Mouse (Mus musculus): ENCODE data around the gene Eif2b5. TPM values are rescaled to one million over a fixed set of nuclear protein-coding genes. Genes with fewer than 3 reads are reported as not detected.

The Eif2b5 gene
- polyA plus RNA-seq, 1 experiment, result 94.0 TPM

DNA sequence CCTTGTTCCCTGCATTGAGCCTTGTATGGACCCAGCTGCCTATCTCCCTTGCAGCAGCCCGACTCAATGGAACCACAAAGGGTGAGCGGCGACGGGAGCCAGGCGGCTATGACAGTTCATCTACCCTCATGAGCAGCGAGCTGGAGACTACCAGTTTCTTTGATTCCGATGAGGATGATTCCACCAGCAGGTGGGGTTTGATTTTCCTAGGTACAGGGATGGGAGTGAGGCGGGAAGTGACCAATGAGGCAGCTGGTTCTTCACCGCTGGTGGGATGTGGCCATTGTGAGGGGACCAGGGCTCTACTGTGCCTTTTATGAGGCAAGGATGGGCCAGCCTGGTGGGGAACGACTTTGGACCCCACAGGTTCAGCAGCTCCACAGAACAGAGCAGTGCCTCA is 25.3 kb downstream of the Eif2b5 start:
- no peaks in the 10 kb centered on the region for H3K27me3 ChIP-seq (ENCODE audit: control insufficient read depth, insufficient read depth, low read length, poor library complexity, severe bottlenecking)
- H3K4me1 ChIP-seq (ENCODE audit: control insufficient read depth, insufficient read depth, low read length), result no peaks in the 10 kb centered on the region
- no peaks in the 10 kb centered on the region for H3K9me3 ChIP-seq (replicated peaks; ENCODE audit: control insufficient read depth, insufficient read depth, low read length, poor library complexity, severe bottlenecking)
- peak overlapping the region; percentile 24 for H3K4me3 ChIP-seq (ENCODE audit: low read depth, low read length)
- TF ChIP-seq EP300 (IDR thresholded peaks at IDR 0.05; ENCODE audit: insufficient read depth, low read depth, low read length) (no peak), CTCF (IDR thresholded peaks at IDR 0.05; ENCODE audit: low read depth, low read length) (no peak), POLR2A (IDR thresholded peaks at IDR 0.05; ENCODE audit: insufficient read depth, low read length) (no peak)
- H3K9ac ChIP-seq (ENCODE audit: low read depth, poor library complexity, severe bottlenecking), result no peak overlapping the region
- peaks cover 16% of the 10 kb centered on the region; the same call in 1 of the 2 replicates for H3K36me3 ChIP-seq (ENCODE audit: control insufficient read depth, insufficient read depth, low read length, poor library complexity, severe bottlenecking)
- no peak overlapping the region for H3K27ac ChIP-seq (ENCODE audit: insufficient read depth, low read length)

DNA sequence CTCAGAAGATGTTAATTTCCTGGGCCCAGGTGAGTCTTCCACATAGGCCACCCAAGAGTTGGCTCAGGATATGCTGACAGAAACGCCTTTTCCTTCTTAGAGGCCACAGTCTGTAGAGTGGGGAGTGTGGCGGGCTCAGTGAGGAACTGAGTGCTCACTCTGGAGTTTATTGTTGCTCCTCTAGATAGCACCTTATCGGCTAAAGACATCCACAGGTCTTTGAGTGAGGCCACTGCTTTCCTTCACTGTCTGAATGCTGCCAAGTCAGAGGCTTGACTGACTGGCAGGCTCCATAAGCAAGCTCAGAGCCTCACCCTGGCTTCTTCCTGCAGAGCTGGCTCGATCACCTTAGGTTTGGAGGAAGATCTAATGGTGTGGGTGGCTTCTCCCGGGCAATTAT is 30.2 kb downstream of the Eif2b5 start:
- H3K9ac ChIP-seq (ENCODE audit: low read depth, poor library complexity, severe bottlenecking), result no peak overlapping the region

DNA sequence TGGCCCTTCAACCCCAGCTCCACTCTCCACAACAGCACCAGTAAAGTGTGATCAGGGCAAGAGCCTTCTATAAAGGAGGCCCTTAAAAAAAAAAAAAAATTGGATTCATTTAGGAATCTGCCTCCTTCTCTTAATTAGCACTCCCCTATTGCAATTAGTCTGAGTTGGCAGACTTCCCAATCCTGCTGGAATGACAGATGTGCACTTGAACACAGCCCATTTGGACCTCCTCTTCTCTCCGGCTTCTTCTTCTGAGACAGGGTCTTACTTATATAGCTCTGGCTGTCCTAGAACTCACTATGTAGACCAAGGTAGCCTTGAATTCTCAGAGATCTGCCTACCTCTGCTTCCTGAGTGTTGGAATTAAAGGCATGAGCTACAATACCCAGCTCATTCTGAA is 30.8 kb downstream of the Eif2b5 start:
- Histone ChIP-seq H3K4me1 (ENCODE audit: control insufficient read depth, insufficient read depth, low read length) (no peaks in the 10 kb centered on the region), H3K9ac (ENCODE audit: low read depth, poor library complexity, severe bottlenecking) (no peak overlapping the region), H3K36me3 (ENCODE audit: control insufficient read depth, insufficient read depth, low read length, poor library complexity, severe bottlenecking) (peaks cover 16% of the 10 kb centered on the region; the same call in 1 of the 2 replicates), H3K9me3 (replicated peaks; ENCODE audit: control insufficient read depth, insufficient read depth, low read length, poor library complexity, severe bottlenecking) (no peaks in the 10 kb centered on the region), H3K27ac (ENCODE audit: insufficient read depth, low read length) (no peak overlapping the region), H3K27me3 (ENCODE audit: control insufficient read depth, insufficient read depth, low read length, poor library complexity, severe bottlenecking) (no peaks in the 10 kb centered on the region), H3K4me3 (ENCODE audit: low read depth, low read length) (no peak overlapping the region)
- no peak for TF ChIP-seq EP300 (IDR thresholded peaks at IDR 0.05; ENCODE audit: insufficient read depth, low read depth, low read length)
- TF ChIP-seq CTCF (IDR thresholded peaks at IDR 0.05; ENCODE audit: low read depth, low read length), result no peak
- TF ChIP-seq POLR2A (IDR thresholded peaks at IDR 0.05; ENCODE audit: insufficient read depth, low read length), result no peak

More for the DNA sequence above, 30.2 kb downstream of the Eif2b5 start:
- Histone ChIP-seq H3K27me3 (ENCODE audit: control insufficient read depth, insufficient read depth, low read length, poor library complexity, severe bottlenecking) (no peaks in the 10 kb centered on the region), H3K4me1 (ENCODE audit: control insufficient read depth, insufficient read depth, low read length) (no peaks in the 10 kb centered on the region), H3K4me3 (ENCODE audit: low read depth, low read length) (no peak overlapping the region), H3K36me3 (ENCODE audit: control insufficient read depth, insufficient read depth, low read length, poor library complexity, severe bottlenecking) (peaks cover 16% of the 10 kb centered on the region; the same call in 1 of the 2 replicates), H3K9me3 (replicated peaks; ENCODE audit: control insufficient read depth, insufficient read depth, low read length, poor library complexity, severe bottlenecking) (no peaks in the 10 kb centered on the region), H3K27ac (ENCODE audit: insufficient read depth, low read length) (no peak overlapping the region)
- TF ChIP-seq POLR2A (IDR thresholded peaks at IDR 0.05; ENCODE audit: insufficient read depth, low read length) (no peak), CTCF (IDR thresholded peaks at IDR 0.05; ENCODE audit: low read depth, low read length) (no peak)

DNA sequence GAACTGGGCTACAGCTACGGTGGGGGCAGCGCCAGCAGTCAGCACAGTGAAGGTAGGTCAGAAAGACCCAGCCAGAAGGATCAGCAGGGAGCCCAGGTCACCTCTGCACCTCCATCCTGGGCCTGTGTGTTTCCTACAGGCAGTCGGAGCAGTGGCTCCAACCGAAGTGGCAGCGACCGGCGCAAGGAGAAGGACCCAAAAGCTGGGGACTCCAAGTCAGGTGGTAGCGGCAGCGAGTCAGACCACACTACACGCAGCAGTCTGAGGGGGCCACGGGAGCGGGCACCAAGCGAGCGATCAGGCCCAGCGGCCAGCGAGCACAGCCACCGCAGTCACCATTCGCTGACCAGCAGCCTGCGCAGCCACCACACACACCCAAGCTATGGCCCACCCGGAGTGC is 32.3 kb downstream of the Eif2b5 start:
- Histone ChIP-seq H3K4me3 (ENCODE audit: low read depth, low read length) (peak overlapping the region; percentile 20), H3K27ac (ENCODE audit: insufficient read depth, low read length) (no peak overlapping the region), H3K27me3 (ENCODE audit: control insufficient read depth, insufficient read depth, low read length, poor library complexity, severe bottlenecking) (no peaks in the 10 kb centered on the region), H3K9ac (ENCODE audit: low read depth, poor library complexity, severe bottlenecking) (peak overlapping the region; percentile 30), H3K9me3 (replicated peaks; ENCODE audit: control insufficient read depth, insufficient read depth, low read length, poor library complexity, severe bottlenecking) (no peaks in the 10 kb centered on the region), H3K36me3 (ENCODE audit: control insufficient read depth, insufficient read depth, low read length, poor library complexity, severe bottlenecking) (peaks cover 12% of the 10 kb centered on the region; the same call in 1 of the 2 replicates), H3K4me1 (ENCODE audit: control insufficient read depth, insufficient read depth, low read length) (no peaks in the 10 kb centered on the region)
- no peak for TF ChIP-seq EP300 (IDR thresholded peaks at IDR 0.05; ENCODE audit: insufficient read depth, low read depth, low read length)
- no peak for TF ChIP-seq POLR2A (IDR thresholded peaks at IDR 0.05; ENCODE audit: insufficient read depth, low read length)

DNA sequence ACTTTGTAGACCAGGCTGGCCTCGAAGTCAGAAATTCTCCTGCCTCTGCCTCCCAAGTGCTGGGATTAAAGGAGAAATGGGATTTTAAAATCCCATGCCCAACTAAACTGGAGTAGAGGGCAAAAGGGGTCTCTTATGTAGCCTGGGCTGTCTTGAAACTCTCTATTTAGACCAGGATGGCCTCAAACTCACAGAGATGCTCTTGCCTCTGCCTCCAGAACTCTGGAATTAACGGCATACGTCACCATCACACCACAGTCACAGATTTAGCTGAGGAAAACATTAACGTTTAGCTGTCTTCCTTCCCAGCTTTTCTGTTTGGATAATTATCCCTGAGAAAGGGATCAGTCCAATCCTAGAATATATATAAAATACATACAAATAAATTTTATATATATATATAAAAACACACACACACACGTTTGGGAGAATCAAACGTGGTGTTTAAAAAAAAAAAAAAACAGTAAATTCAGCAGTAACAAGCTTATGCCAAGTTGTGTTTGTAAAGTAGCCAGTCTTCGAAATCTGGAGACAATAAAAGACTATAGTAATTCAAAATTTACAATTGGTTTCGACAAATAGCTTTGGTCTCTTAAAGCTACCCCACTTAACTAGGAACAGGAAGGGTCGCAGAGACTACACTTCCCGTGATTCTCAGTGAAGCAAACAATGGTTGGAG is 36.1 kb downstream of the Eif2b5 start:
- Histone ChIP-seq H3K36me3 (ENCODE audit: control insufficient read depth, insufficient read depth, low read length, poor library complexity, severe bottlenecking) (peaks cover 4% of the 10 kb centered on the region), H3K4me1 (ENCODE audit: control insufficient read depth, insufficient read depth, low read length) (no peaks in the 10 kb centered on the region), H3K27me3 (ENCODE audit: control insufficient read depth, insufficient read depth, low read length, poor library complexity, severe bottlenecking) (no peaks in the 10 kb centered on the region), H3K27ac (ENCODE audit: insufficient read depth, low read length) (no peak overlapping the region), H3K9me3 (replicated peaks; ENCODE audit: control insufficient read depth, insufficient read depth, low read length, poor library complexity, severe bottlenecking) (no peaks in the 10 kb centered on the region), H3K9ac (ENCODE audit: low read depth, poor library complexity, severe bottlenecking) (no peak overlapping the region), H3K4me3 (ENCODE audit: low read depth, low read length) (no peak overlapping the region)
- no peak for TF ChIP-seq POLR2A (IDR thresholded peaks at IDR 0.05; ENCODE audit: insufficient read depth, low read length)
- TF ChIP-seq EP300 (IDR thresholded peaks at IDR 0.05; ENCODE audit: insufficient read depth, low read depth, low read length), result no peak
- no peak for TF ChIP-seq CTCF (IDR thresholded peaks at IDR 0.05; ENCODE audit: low read depth, low read length)

DNA sequence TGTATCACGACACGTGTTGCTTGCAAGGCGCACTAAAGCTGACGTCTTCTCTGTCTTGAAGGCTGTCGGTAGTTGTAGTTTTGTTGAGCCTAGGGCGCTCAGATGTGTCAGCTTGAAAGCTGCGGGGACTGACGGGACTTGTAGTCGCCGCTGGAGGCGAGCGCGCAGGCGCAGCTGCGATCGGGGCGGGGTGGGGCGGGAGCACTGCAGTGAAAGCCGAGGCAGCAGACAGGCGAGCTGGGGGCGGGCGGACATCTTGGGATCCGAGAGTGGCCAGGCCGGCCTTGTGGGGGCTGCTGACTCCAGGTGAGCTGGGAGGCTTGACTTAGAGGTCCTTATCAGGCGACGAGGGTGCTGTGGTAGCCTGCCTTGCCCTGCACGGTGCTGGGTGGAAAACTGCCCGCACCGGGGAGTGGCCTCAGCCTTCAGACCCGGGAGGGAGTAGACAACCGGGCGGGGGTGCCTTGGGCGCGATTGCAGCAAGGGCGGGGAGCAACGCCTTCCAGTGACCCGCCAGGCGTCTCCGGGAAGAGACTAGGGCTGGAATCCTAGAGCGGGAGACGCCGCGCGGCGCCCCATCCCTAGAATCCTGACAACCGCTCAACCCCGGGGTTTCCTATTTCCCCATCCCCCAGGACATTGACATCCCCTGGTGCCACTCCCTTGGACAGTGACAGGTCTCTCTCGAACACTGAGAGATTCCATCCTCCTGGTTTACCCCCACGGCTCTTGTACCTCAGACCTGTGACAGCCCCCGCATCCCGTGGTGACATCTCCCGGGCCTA is 36.9 kb downstream of the Eif2b5 start, which contains the start of gene Ap2m1:
TSS of gene Ap2m1 (plus strand) at position 183 of the 785 bp plus-strand sequence.
- Histone ChIP-seq H3K27ac (ENCODE audit: insufficient read depth, low read length) (no peak within 1 kb of the TSS), H3K9ac (ENCODE audit: low read depth, poor library complexity, severe bottlenecking) (peak within 1 kb of the TSS; percentile 71), H3K36me3 (ENCODE audit: control insufficient read depth, insufficient read depth, low read length, poor library complexity, severe bottlenecking) (peaks cover 11% of the 10 kb centered on the region), H3K9me3 (replicated peaks; ENCODE audit: control insufficient read depth, insufficient read depth, low read length, poor library complexity, severe bottlenecking) (no peaks in the 10 kb centered on the region), H3K4me3 (ENCODE audit: low read depth, low read length) (peak within 1 kb of the TSS; percentile 77), H3K4me1 (ENCODE audit: control insufficient read depth, insufficient read depth, low read length) (no peaks in the 10 kb centered on the region), H3K27me3 (ENCODE audit: control insufficient read depth, insufficient read depth, low read length, poor library complexity, severe bottlenecking) (no peaks in the 10 kb centered on the region)
- no peak for TF ChIP-seq EP300 (IDR thresholded peaks at IDR 0.05; ENCODE audit: insufficient read depth, low read depth, low read length)
- TF ChIP-seq POLR2A (IDR thresholded peaks at IDR 0.05; ENCODE audit: insufficient read depth, low read length), result no peak
- TF ChIP-seq CTCF (IDR thresholded peaks at IDR 0.05; ENCODE audit: low read depth, low read length), result no peak
